Mouse (Mus musculus): ENCODE data around the gene Tcstv3. TPM values are rescaled to one million over a fixed set of nuclear protein-coding genes. Genes with fewer than 3 reads are reported as not detected.
"Not testable (repeated sequence)": the region's sequence is repeated elsewhere in the genome, so short reads cannot be mapped to it uniquely, and the experiment has no call there.

Tcstv3 gene
- not detected for total RNA-seq (2021)
- long read RNA-seq = 0 reads

GRCm38 (mm10) chr13:120316578-120316977, at the start of gene Tcstv3:
Gene Tcstv3, plus strand, starts transcription at chr13:120316878.
- DNase-seq (ENCODE audit: low spot score in 2 of 2) = not testable (repeated sequence)

GRCm38 (mm10) chr13:120277837-120278236, 38.8 kb upstream of the Tcstv3 start:
- not testable (repeated sequence) for DNase-seq (ENCODE audit: low spot score in 2 of 2)

- no peak for DNase-seq (ENCODE audit: low spot score in 2 of 2)
These were observed 37.9 kb upstream of the Tcstv3 start for GRCm38 (mm10) chr13:120278784-120279183.

- no peak for DNase-seq (ENCODE audit: low spot score in 2 of 2)
These were observed 17.3 kb upstream of the Tcstv3 start for GRCm38 (mm10) chr13:120299324-120299894.

GRCm38 (mm10) chr13:120299991-120300442, 16.7 kb upstream of the Tcstv3 start, which contains the start of gene BC147527:
Gene BC147527, plus strand, starts transcription at chr13:120300392.
- no peak for DNase-seq (ENCODE audit: low spot score in 2 of 2)

- DNase-seq (ENCODE audit: low spot score in 2 of 2) = no peak
These were observed 15.8 kb upstream of the Tcstv3 start for GRCm38 (mm10) chr13:120300853-120301252.

- no peak for DNase-seq (ENCODE audit: low spot score in 2 of 2)
These were observed 5.9 kb upstream of the Tcstv3 start for GRCm38 (mm10) chr13:120310749-120311148.

- DNase-seq (ENCODE audit: low spot score in 2 of 2) = no peak
These were observed 3.1 kb upstream of the Tcstv3 start for GRCm38 (mm10) chr13:120313584-120313983.

GRCm38 (mm10) chr13:120320183-120320582, 3.5 kb downstream of the Tcstv3 start:
- no peak for DNase-seq (ENCODE audit: low spot score in 2 of 2)

GRCm38 (mm10) chr13:120320721-120321120, 4.0 kb downstream of the Tcstv3 start:
- no peak for DNase-seq (ENCODE audit: low spot score in 2 of 2)

Other genes starting within 250 kb of the Tcstv3 start
- gene Gm20767, start 176.6 kb upstream of the Tcstv3 start, total RNA-seq (2021) = not detected
- gene Gm21818, start 144.4 kb upstream of the Tcstv3 start, total RNA-seq (2021) = not detected
- not detected for gene Gm21762, start 100.9 kb upstream of the Tcstv3 start, total RNA-seq (2021)
- gene Gm21731, start 77.8 kb upstream of the Tcstv3 start, total RNA-seq (2021) = not detected
- gene AF067061, start 53.8 kb upstream of the Tcstv3 start, total RNA-seq (2021) = not detected
- not detected for gene BC147527, start 16.5 kb upstream of the Tcstv3 start, total RNA-seq (2021)

All from layer of hippocampus, postnatal 10 days (tissue).